Mouse (Mus musculus): ENCODE measurements around the gene Prl8a6.

DNA sequence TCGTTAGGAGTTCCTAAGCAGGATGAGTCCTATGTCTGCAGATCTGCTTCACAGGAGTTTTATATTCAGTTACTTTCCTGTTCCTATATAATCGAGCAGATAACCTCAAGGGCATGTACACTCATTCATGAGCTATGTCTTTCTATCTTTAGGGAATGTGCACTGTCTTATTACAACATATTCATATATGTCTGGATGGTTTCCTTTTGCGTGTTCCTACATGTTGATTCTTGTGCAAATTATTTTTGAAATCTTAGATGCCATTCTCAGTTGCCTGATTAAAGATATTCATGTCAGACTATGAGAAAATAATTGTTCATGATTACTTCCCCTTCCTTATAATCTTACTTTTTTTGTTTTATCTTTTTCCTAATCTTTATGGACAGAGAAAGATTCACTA lies at the start of gene Prl8a6:
- no peak for TF ChIP-seq UBTF (IDR thresholded peaks at IDR 0.05; ENCODE audit: low read depth, low read length)
- TF ChIP-seq USF2 (conservative IDR thresholded peaks at IDR 0.05; ENCODE audit: low read depth, low read length): no peak
- TF ChIP-seq SMC3 (IDR thresholded peaks at IDR 0.05; ENCODE audit: low read depth, low read length): no peak
- no peak for TF ChIP-seq CTCF (conservative IDR thresholded peaks at IDR 0.05 in 1 of 2, IDR thresholded peaks at IDR 0.05 in 1 of 2; ENCODE audit: low read depth in 2 of 2, low read length in 2 of 2)
- TF ChIP-seq ZMIZ1 (IDR thresholded peaks at IDR 0.05; ENCODE audit: low read depth, low read length): no peak

Data from CH12.LX (cell line).